Mouse (Mus musculus) neutrophil, adult 59 days (primary cell): ENCODE results near the gene Irs3. TPM values are rescaled to one million over a fixed set of nuclear protein-coding genes. Genes with fewer than 3 reads are reported as not detected.

Experiments
- total RNA-seq, 2 experiments: library from RNA; stranded (reverse); gene quantifications; 1 replicate in 1 of 2; 2 replicates in 1 of 2; pipeline ENCODE4 v1.2.4; 2023

The Irs3 gene
- total RNA-seq, result under 1 TPM in 1 of 2 experiments, not detected in 1; 0.33 TPM

GRCm38 (mm10) chr5:137645652-137646091, at the start of gene Irs3:
TSS of gene Irs3 (minus strand) at chr5:137645714.

GRCm38 (mm10) chr5:137684294-137685123, 39.0 kb upstream of the Irs3 start, which contains the start of gene Agfg2:
TSS of gene Agfg2 (minus strand) at chr5:137684726.

DNA sequence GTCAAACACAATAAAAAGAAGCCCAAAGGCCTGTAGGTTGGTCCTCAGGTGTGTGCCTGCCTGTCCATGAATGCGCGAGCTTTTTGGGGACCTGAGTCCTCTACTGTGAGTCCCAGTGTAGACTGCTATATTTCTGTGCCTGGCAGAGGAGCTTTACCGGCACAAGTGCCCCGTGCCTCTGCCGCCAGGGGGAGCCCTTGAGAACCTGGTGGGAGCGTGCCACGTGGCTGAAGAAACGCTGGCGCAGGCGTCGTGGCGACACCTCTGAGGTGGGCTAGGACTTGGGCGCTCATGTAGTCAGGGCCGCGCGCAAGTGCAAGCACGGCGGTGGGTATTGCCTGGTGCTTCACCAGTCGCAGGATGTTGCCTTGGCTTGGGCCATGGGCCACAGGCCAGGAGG, 4.5 kb downstream of the Irs3 start, which contains the start of gene Sap25:
Gene Sap25 (plus strand): TSS at position 281 of the 400 bp plus-strand sequence.

DNA sequence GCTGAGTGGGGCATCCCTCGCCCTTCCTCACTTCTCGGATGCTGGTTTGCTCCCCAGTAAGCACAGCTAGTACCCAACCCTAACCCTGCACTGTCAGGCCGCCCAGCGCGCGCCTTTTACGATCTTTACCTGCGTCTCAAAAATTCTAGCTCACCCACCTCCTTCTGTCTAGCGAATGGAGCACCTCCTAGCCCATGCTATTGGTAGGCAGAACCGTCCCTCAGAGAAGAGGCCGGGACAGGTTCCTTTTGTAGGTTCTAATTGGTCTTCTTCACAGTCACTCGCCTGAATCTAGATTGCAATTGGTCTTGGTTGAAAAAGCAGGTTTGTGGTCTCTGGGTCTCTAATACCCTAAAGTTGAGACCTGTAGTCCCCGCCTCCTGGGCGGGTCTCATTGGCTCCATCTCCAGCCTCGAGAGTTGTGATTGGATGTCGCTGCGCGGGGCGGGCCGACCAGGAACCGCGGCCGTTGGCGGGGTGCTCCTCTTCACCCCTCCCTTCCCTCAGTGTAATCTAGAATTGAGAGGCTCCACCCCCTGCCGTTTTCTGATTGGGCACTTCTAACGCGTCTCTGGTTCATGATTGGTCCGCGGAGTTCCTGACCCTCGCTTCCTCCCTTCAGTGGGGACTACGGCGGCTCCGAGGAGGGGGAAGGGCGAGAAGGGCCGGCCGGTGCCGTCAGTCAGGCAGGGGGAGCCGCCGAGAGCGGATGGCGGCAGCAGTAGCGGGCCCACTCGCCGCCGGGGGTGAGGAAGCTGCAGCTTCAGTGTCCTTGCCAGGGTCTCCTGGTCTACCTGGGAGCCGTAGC, 16.8 kb downstream of the Irs3 start, which contains the start of the genes Fbxo24, Lrch4 and Gm20605:
Gene Fbxo24 (minus strand): TSS at position 505 of the 808 bp plus-strand sequence.
Gene Lrch4 (plus strand): TSS at position 624 of the 808 bp plus-strand sequence.
Gene Gm20605 (plus strand): TSS at position 678 of the 808 bp plus-strand sequence.

DNA sequence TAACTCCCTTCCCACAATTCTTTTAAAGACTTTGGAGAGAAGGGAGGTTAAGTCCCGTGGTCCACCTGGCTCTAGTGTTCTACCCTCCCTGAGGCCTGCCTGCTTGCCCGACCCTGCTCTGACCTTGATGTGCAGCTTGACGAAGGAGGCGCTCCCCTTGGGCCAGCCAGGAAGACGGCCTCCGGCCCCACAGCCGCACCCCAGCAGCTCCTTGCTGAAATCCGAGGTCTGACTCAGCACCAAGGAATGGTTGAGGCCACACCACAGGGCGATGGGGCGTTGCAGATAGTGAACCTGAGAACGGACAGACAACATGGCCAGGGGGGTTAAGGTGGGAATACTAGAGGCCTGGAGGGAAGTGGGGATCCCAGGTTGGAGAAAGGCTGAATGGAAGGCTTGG, 32.0 kb downstream of the Irs3 start, which contains the start of gene Pcolce:
Gene Pcolce (minus strand): TSS at position 235 of the 400 bp plus-strand sequence.

GRCm38 (mm10) chr5:137600619-137601364, 44.7 kb downstream of the Irs3 start, which contains the start of gene Mospd3:
TSS of gene Mospd3 (minus strand) at chr5:137601058.

Other genes starting within 250 kb of the Irs3 start
- gene Zan, start 168.7 kb downstream of the Irs3 start, total RNA-seq, result under 1 TPM; 0.07 to 0.18 TPM
- 10 to 100 TPM; 13.8 to 20.5 TPM for gene Pop7, start 143.2 kb downstream of the Irs3 start, total RNA-seq
- gene Gigyf1, start 127.2 kb downstream of the Irs3 start, total RNA-seq, result 10 to 100 TPM; 45.4 to 47.4 TPM
- not detected for gene Epo, start 112.5 kb downstream of the Irs3 start, total RNA-seq
- 100 to 1,000 TPM; 919 to 975 TPM for gene Gnb2, start 112.2 kb downstream of the Irs3 start, total RNA-seq
- not detected for gene Actl6b, start 92.2 kb downstream of the Irs3 start, total RNA-seq
- 1 to 10 TPM; 3.9 to 5.5 TPM for gene Tfr2, start 75.9 kb downstream of the Irs3 start, total RNA-seq
- 10 to 100 TPM; 47.6 to 59.4 TPM for gene Mospd3, start 44.7 kb downstream of the Irs3 start, total RNA-seq
- gene Pcolce, start 31.9 kb downstream of the Irs3 start, total RNA-seq, result under 1 TPM; 0.58 to 0.62 TPM
- gene Fbxo24, start 16.7 kb downstream of the Irs3 start, total RNA-seq, result under 1 TPM; 0.22 to 0.38 TPM
- gene Lrch4, start 16.6 kb downstream of the Irs3 start, total RNA-seq, result 100 to 1,000 TPM; 231 to 234 TPM
- 10 to 100 TPM; 43.2 to 44.0 TPM for gene Gm20605, start 16.5 kb downstream of the Irs3 start, total RNA-seq
- gene Sap25, start 4.4 kb downstream of the Irs3 start, total RNA-seq, result 10 to 100 TPM; 63.8 to 70.2 TPM
- gene Agfg2, start 39.0 kb upstream of the Irs3 start, total RNA-seq, result 10 to 100 TPM; 24.1 to 25.5 TPM
- gene Nyap1, start 95.9 kb upstream of the Irs3 start, total RNA-seq, result 1 to 10 TPM in 1 of 2 experiments, under 1 TPM in 1; 0.60 to 1.1 TPM
- gene Tsc22d4, start 100.0 kb upstream of the Irs3 start, total RNA-seq, result 100 to 1,000 TPM; 304 to 318 TPM
- gene Ppp1r35, start 133.1 kb upstream of the Irs3 start, total RNA-seq, result 10 to 100 TPM; 29.2 to 34.9 TPM
- gene Mepce, start 141.9 kb upstream of the Irs3 start, total RNA-seq, result 10 to 100 TPM; 32.5 to 35.7 TPM
- gene Zcwpw1, start 142.1 kb upstream of the Irs3 start, total RNA-seq, result 1 to 10 TPM; 2.8 to 3.3 TPM
- 100 to 1,000 TPM; 361 to 394 TPM for gene Pilra, start 190.6 kb upstream of the Irs3 start, total RNA-seq
- 100 to 1,000 TPM; 203 to 212 TPM for gene Pilrb1, start 212.4 kb upstream of the Irs3 start, total RNA-seq
- 100 to 1,000 TPM; 258 to 269 TPM for gene Pilrb2, start 226.1 kb upstream of the Irs3 start, total RNA-seq